Comparison of ENCODE assay signal across 36 mouse cellular contexts in the genomic region with DNA sequence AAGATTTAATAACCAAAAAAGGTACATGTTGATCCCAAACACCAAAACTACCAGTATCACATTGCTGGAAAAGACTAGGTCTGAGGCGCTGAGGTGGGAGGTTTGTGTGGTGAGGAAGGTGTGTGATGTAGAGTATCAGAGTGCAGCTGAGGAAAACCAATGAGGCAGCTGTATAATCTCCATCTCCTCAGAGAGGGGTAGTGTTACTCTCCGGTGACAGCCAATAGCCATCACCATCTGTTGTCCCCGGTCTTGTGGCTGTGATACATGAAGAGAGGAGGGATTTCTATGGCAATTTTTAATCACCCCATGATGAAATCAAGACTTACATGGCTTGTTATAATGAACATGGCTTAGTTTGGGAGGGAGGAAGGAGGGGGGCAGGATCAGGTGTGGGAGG. TPM values are rescaled to one million over a fixed set of nuclear protein-coding genes. Genes with fewer than 3 reads are reported as not detected.
"Had no signal": no experiment of that assay in that cellular context is flagged by ENCODE, and none has a peak within 500 bp of the region (broad histone marks: within the 10 kb centered on the region; RNA-seq: fewer than 3 reads in every experiment).

No protein-coding gene starts in this region.

- H3K36me3 ChIP-seq: limb, embryonic 10.5 days; limb, embryonic 12.5 days; limb, embryonic 13.5 days; limb, embryonic 15.5 days; liver, embryonic 12.5 days; liver, embryonic 13.5 days; liver, embryonic 15.5 days; lung, embryonic 15.5 days; midbrain, embryonic 10.5 days; midbrain, embryonic 12.5 days; midbrain, embryonic 13.5 days; midbrain, embryonic 15.5 days; neural tube, embryonic 12.5 days had no signal

- H3K9ac ChIP-seq: limb, embryonic 12.5 days; limb, embryonic 13.5 days; limb, embryonic 15.5 days; liver, embryonic 12.5 days; liver, embryonic 13.5 days; liver, embryonic 14.5 days; liver, embryonic 15.5 days; liver, postnatal 0 days; lung, embryonic 14.5 days; lung, embryonic 15.5 days; midbrain, embryonic 12.5 days; midbrain, embryonic 13.5 days; midbrain, embryonic 15.5 days; neural tube, embryonic 12.5 days had no signal

- H3K27me3 ChIP-seq: limb, embryonic 12.5 days; limb, embryonic 13.5 days; limb, embryonic 15.5 days; liver, embryonic 12.5 days; liver, embryonic 13.5 days; liver, embryonic 15.5 days; lung, embryonic 15.5 days; megakaryocyte, embryonic 14.5 days; midbrain, embryonic 12.5 days; midbrain, embryonic 13.5 days; midbrain, embryonic 15.5 days; neural tube, embryonic 12.5 days had no signal

- H3K4me3 ChIP-seq: left cerebral cortex, adult 2 months; limb, embryonic 10.5 days; limb, embryonic 12.5 days; limb, embryonic 13.5 days; limb, embryonic 15.5 days; liver, embryonic 12.5 days; liver, embryonic 13.5 days; liver, embryonic 15.5 days; lung, embryonic 15.5 days; megakaryocyte, embryonic 14.5 days; midbrain, embryonic 10.5 days; midbrain, embryonic 12.5 days; midbrain, embryonic 13.5 days; midbrain, embryonic 15.5 days; myocyte; neural tube, embryonic 12.5 days had no signal

- DNase-seq: left cerebral cortex, postnatal 4 days; liver; liver, embryonic 13.5 days; liver, postnatal 0 days; lung, adult 18-20 months; lung, adult 2 months; lung, embryonic 14.5 days; lung, postnatal 10 days; lung, postnatal 14 days; lung, postnatal 36 days; lung, postnatal 4 days; midbrain, embryonic 14.5 days had no signal

- ATAC-seq: liver, embryonic 12.5 days; liver, postnatal 0 days; lung, postnatal 0 days; midbrain, embryonic 13.5 days; midbrain, embryonic 15.5 days had no signal

- H3K27ac ChIP-seq: left cerebral cortex, adult 2 months; limb, embryonic 10.5 days; limb, embryonic 12.5 days; limb, embryonic 13.5 days; limb, embryonic 15.5 days; liver, embryonic 12.5 days; liver, embryonic 13.5 days; liver, embryonic 14.5 days; liver, embryonic 15.5 days; lung, embryonic 15.5 days; macrophage; midbrain, embryonic 10.5 days; midbrain, embryonic 12.5 days; midbrain, embryonic 13.5 days; midbrain, embryonic 15.5 days; neural tube, embryonic 12.5 days had no signal

- H3K4me1 ChIP-seq: limb, embryonic 10.5 days; limb, embryonic 12.5 days; limb, embryonic 13.5 days; limb, embryonic 15.5 days; liver, embryonic 12.5 days; liver, embryonic 13.5 days; liver, embryonic 15.5 days; lung, embryonic 15.5 days; megakaryocyte, embryonic 14.5 days; midbrain, embryonic 10.5 days; midbrain, embryonic 12.5 days; midbrain, embryonic 13.5 days; midbrain, embryonic 15.5 days; neural tube, embryonic 12.5 days had no signal

- H3K4me2 ChIP-seq: limb, embryonic 12.5 days; limb, embryonic 13.5 days; limb, embryonic 15.5 days; liver, embryonic 11.5 days; liver, embryonic 12.5 days; liver, embryonic 13.5 days; liver, embryonic 15.5 days; lung, embryonic 14.5 days; lung, embryonic 15.5 days; midbrain, embryonic 12.5 days; midbrain, embryonic 13.5 days; midbrain, embryonic 15.5 days; neural tube, embryonic 12.5 days had no signal

- H3K9me3 ChIP-seq: limb, embryonic 10.5 days; limb, embryonic 12.5 days; limb, embryonic 13.5 days; limb, embryonic 15.5 days; liver, embryonic 12.5 days; liver, embryonic 13.5 days; liver, embryonic 15.5 days; lung, embryonic 15.5 days; megakaryocyte, embryonic 14.5 days; midbrain, embryonic 10.5 days; midbrain, embryonic 12.5 days; midbrain, embryonic 13.5 days; midbrain, embryonic 15.5 days; neural tube, embryonic 12.5 days had no signal

RNA-seq across cellular contexts. Expression of gene Gm281, which starts 20.5 kb away (rescaled TPM):
- polyA plus RNA-seq: limb, embryonic 11.5 days; limb, embryonic 12.5 days; limb, embryonic 13.5 days; limb, embryonic 15.5 days; liver, adult 2 months; liver, embryonic 11.5 days; liver, embryonic 12.5 days; liver, embryonic 13.5 days; liver, embryonic 14.5 days; liver, embryonic 15.5 days; liver, embryonic 16.5 days; liver, postnatal 0 days; lung, embryonic 15.5 days; macrophage; midbrain, embryonic 10.5 days; midbrain, embryonic 12.5 days; midbrain, embryonic 13.5 days; midbrain, embryonic 14.5 days; midbrain, embryonic 15.5 days; midbrain, postnatal 0 days; myocyte; neural tube, embryonic 11.5 days had no signal
